Mouse (Mus musculus) hindbrain, embryonic 11.5 days (tissue): Measurements from ENCODE around the gene Ltbr. TPM values are rescaled to one million over a fixed set of nuclear protein-coding genes. Genes with fewer than 3 reads are reported as not detected.

Experiments used
- ATAC-seq: fragments of 200-750 bp; cut with Nextera tagmentation; 2 replicates; pipeline ENCODE4 v1.8.0; 2017; ENCODE audit warnings: mild to moderate bottlenecking, moderate TSS enrichment, moderate library complexity; ENCODE audit not compliant: low FRiP score
- DNase-seq: peaks from one replicate; pipeline ENCODE4 v3.0.0-alpha.2; 2015; ENCODE audit warnings: low spot score
- H3K27ac ChIP-seq: fragments of 300-500 bp; sonication (generic); 2 replicates; pipeline ENCODE4 v1.5.1; 2014; ENCODE audit warnings: mild to moderate bottlenecking, low read depth, low read length
- H3K27me3 ChIP-seq: fragments of 300-500 bp; sonication (generic); 2 replicates; pipeline ENCODE4 v1.6.1; 2014; ENCODE audit warnings: mild to moderate bottlenecking, low read length, moderate library complexity, mixed read lengths; ENCODE audit not compliant: control insufficient read depth, insufficient read depth
- H3K36me3 ChIP-seq: fragments of 300-500 bp; sonication (generic); 2 replicates; pipeline ENCODE4 v1.6.1; 2014; ENCODE audit warnings: mild to moderate bottlenecking, low read length, moderate library complexity, mixed read lengths; ENCODE audit not compliant: control insufficient read depth, insufficient read depth
- H3K4me1 ChIP-seq: fragments of 300-500 bp; sonication (generic); replicated peaks from 2 replicates; pipeline ENCODE4 v1.6.1; 2014; ENCODE audit warnings: low read length, mixed read lengths; ENCODE audit not compliant: control insufficient read depth, insufficient read depth
- H3K4me2 ChIP-seq: fragments of 300-500 bp; sonication (generic); replicated peaks from 2 replicates; pipeline ENCODE4 v1.6.1; 2014; ENCODE audit warnings: mild to moderate bottlenecking, low read depth, low read length
- H3K4me3 ChIP-seq: fragments of 300-500 bp; sonication (generic); 2 replicates; pipeline ENCODE4 v1.5.1; 2014; ENCODE audit warnings: low read depth, low read length
- H3K9ac ChIP-seq: fragments of 300-500 bp; sonication (generic); 2 replicates; pipeline ENCODE4 v1.6.1; 2014; ENCODE audit warnings: low read depth, low read length
- H3K9me3 ChIP-seq: fragments of 300-500 bp; sonication (generic); 2 replicates; pipeline ENCODE4 v1.6.1; 2016; ENCODE audit warnings: low read length; ENCODE audit not compliant: control insufficient read depth
- WGBS: fragments of 180-500 bp; shearing (Covaris S2); extraction: QIAGEN DNeasy Blood & Tissue Kit; methylation state at CpG from one replicate; pipeline ENCODE4 v1.1.7; 2014; 5-methylcytosine and 5-hydroxymethylcytosine counted together
- polyA plus RNA-seq: library from polyadenylated mRNA; unstranded; fragments of >200 nt; fragmentation: Nextera tagmentation; extraction: Ambion mirVana; gene quantifications from 2 replicates; pipeline ENCODE4 v1.2.1, GENCODE M21; 2014

Gene Ltbr
- polyA plus RNA-seq = 17.9 and 19.0 TPM in 2 replicates

DNA sequence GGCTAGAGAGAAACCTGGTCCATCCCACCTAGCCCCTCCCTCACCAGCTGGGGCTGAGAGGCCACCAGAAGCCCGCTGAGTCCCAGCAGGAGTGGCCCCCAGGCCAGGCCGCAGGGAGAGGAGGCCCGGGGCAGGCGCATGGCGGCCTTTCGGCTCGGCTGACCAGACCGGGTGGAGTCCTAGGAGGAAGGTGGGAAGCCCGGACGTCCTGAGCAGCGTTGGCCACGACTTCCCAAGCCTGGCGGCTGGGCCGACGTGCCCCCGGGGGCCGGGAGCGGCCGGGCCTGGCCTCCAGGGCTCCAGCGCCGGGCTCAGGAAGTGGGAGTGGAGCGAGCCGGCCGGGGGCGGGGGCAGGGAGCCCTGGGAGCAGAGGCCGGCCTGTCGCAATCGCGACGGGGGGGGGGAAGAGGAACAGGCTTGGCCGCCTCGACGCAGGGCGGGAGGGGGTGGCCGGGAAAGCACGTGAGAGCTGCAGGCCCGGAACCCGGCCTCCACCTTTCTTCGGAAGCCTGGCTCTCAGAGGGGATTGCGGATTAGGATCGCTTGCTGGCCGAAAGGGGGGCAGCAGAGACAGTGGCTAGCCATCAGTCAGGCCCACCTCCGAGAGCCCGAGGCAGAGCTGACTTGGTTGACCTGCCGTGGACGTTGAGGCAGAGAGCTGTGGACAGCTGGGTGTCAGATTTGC, at the start of gene Ltbr:
Ltbr (minus strand) TSS at position 340 of the 685 bp plus-strand sequence.
- DNase-seq (peak; percentile 72), ATAC-seq (peak; percentile 75)
- Histone ChIP-seq H3K4me3 (peak within 1 kb of the TSS; percentile 33), H3K27me3 (no peaks in the 10 kb centered on the region), H3K4me2 (peak within 1 kb of the TSS; percentile 76), H3K4me1 (no peaks in the 10 kb centered on the region), H3K36me3 (no peaks in the 10 kb centered on the region), H3K9me3 (no peaks in the 10 kb centered on the region), H3K9ac (peak within 1 kb of the TSS; percentile 75), H3K27ac (peak within 1 kb of the TSS; percentile 24; the same call in 1 of the 2 replicates)
- under 1% methylated on average over 37 of the region's 46 CpGs for WGBS

DNA sequence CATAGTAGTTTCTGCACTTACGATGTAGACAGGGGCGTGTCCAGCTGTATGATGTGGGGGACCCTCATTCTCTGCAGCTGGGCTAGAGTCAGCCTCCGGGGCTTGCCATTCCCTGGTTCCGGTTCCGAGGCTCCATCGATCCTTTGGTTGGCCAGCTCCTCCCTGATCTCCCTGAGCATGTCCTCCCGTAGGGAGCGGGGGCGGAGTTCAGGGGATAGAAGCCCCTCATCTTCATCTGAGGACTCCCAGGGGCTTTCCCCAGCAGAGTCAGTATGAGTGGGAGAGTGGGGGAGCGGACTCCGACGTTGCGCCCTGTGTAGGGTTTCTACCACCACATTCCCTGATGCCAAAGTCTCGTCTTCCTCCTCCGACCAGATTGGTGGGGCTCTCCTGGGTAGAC, 49.3 kb upstream of the Ltbr start:
- Histone ChIP-seq H3K27me3 (peaks cover 38% of the 10 kb centered on the region), H3K4me3 (no peak overlapping the region), H3K9ac (no peak overlapping the region), H3K27ac (no peak overlapping the region), H3K4me2 (peak overlapping the region; percentile 17; the same call in 1 of the 2 replicates), H3K36me3 (no peaks in the 10 kb centered on the region), H3K9me3 (no peaks in the 10 kb centered on the region), H3K4me1 (no peaks in the 10 kb centered on the region; the same call in 1 of the 2 replicates)
- 13% methylated on average over 15 of the region's 15 CpGs for WGBS
- ATAC-seq = no peak
- no peak for DNase-seq

GRCm38 (mm10) chr6:125361467-125362291, 48.0 kb upstream of the Ltbr start:
- Histone ChIP-seq H3K4me1 (no peaks in the 10 kb centered on the region; the same call in 1 of the 2 replicates), H3K27me3 (peaks cover 38% of the 10 kb centered on the region), H3K36me3 (no peaks in the 10 kb centered on the region), H3K9me3 (no peaks in the 10 kb centered on the region), H3K4me3 (0 out of 2 replicates have a peak overlapping the region, but pooled peaks have one; percentile 12), H3K27ac (no peak overlapping the region), H3K4me2 (peak overlapping the region; percentile 25), H3K9ac (no peak overlapping the region)
- 13% methylated on average over 38 of the region's 38 CpGs for WGBS
- DNase-seq = peak; percentile 49
- peak; percentile 38; the same call in 1 of the 2 replicates for ATAC-seq

GRCm38 (mm10) chr6:125360846-125361245, 47.2 kb upstream of the Ltbr start:
- no peak overlapping the region for H3K9ac ChIP-seq
- no peak for ATAC-seq
- H3K36me3 ChIP-seq = no peaks in the 10 kb centered on the region
- no peaks in the 10 kb centered on the region for H3K9me3 ChIP-seq
- no peak overlapping the region for H3K4me3 ChIP-seq
- WGBS = 50% methylated on average over 9 of the region's 9 CpGs
- H3K4me2 ChIP-seq = no peak overlapping the region
- peaks cover 38% of the 10 kb centered on the region for H3K27me3 ChIP-seq
- no peak overlapping the region for H3K27ac ChIP-seq
- H3K4me1 ChIP-seq = no peaks in the 10 kb centered on the region; the same call in 1 of the 2 replicates
- DNase-seq = no peak

DNA sequence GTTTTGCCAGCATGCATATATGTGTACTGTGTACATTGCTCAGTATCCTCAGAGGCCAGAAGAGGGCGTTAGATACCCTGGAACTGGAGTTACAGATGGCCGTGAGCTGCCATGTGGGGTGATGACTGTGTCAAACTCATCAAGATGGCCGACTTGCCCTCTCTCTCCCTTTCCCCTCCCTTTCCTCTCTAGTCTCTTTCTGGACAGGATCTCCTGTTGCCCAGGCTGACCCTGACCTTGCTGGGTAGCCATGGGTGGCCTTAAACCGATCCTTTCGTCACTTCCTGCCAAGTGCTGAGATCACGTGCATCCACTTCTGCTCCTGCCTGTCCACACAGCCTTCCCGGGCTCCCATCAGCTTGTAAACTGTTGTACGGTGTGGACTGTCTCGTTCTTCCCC, 46.3 kb upstream of the Ltbr start:
- Histone ChIP-seq H3K4me2 (no peak overlapping the region), H3K9ac (no peak overlapping the region), H3K27ac (no peak overlapping the region), H3K9me3 (no peaks in the 10 kb centered on the region), H3K27me3 (peaks cover 38% of the 10 kb centered on the region), H3K36me3 (no peaks in the 10 kb centered on the region), H3K4me1 (no peaks in the 10 kb centered on the region; the same call in 1 of the 2 replicates), H3K4me3 (no peak overlapping the region)
- DNase-seq = no peak
- WGBS = 56% methylated on average over 9 of the region's 9 CpGs
- ATAC-seq = no peak

- no peak overlapping the region for H3K27ac ChIP-seq
- no peak overlapping the region for H3K9ac ChIP-seq
- no peak overlapping the region for H3K4me2 ChIP-seq
- H3K27me3 ChIP-seq = peaks cover 15% of the 10 kb centered on the region
- ATAC-seq = no peak
- 0 out of 2 replicates have a peak, but pooled peaks cover 2% of the 10 kb centered on the region for H3K4me1 ChIP-seq
- no peaks in the 10 kb centered on the region for H3K36me3 ChIP-seq
- WGBS = 91% methylated on average over 15 of the region's 15 CpGs
- no peaks in the 10 kb centered on the region for H3K9me3 ChIP-seq
- H3K4me3 ChIP-seq = no peak overlapping the region
- no peak for DNase-seq
These were observed 43.6 kb upstream of the Ltbr start for GRCm38 (mm10) chr6:125357334-125357733.

- H3K4me2 ChIP-seq = no peak overlapping the region
- H3K36me3 ChIP-seq = no peaks in the 10 kb centered on the region
- no peak overlapping the region for H3K4me3 ChIP-seq
- no peak overlapping the region for H3K9ac ChIP-seq
- H3K27me3 ChIP-seq = peaks cover 9% of the 10 kb centered on the region
- no peaks in the 10 kb centered on the region for H3K9me3 ChIP-seq
- WGBS = 52% methylated on average over 8 of the region's 8 CpGs
- no peak overlapping the region for H3K27ac ChIP-seq
- DNase-seq = no peak
- no peak for ATAC-seq
- 0 out of 2 replicates have a peak, but pooled peaks cover 2% of the 10 kb centered on the region for H3K4me1 ChIP-seq
These were observed 42.6 kb upstream of the Ltbr start for GRCm38 (mm10) chr6:125356264-125356663.

DNA sequence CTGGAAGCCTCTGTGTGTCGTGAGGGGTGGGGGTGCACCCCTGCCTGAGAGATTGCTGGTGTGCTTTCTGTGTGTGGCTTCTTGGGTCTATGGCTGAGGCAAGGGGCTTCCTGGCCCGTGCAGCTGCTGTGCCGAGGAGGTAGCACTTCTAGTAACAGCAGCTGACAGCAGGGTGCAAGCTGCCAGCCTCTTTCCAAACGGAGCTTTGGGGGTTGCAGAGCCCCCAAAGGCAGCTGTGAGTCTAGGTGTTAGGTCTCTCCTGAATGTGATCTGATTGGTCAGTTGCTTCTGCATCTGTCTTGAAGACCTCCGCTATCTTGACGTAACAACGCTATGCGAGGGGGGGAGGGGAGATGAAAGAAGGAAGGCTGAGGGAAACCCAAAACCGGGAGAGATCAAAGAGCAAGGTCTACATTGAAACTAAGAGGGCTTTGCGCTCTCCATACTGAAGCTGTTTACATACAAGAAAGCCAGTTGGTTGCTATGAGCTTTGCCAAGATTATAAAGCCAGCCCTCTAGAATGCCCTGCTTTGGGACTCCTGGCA, 41.6 kb upstream of the Ltbr start:
- Histone ChIP-seq H3K36me3 (no peaks in the 10 kb centered on the region), H3K27me3 (0 out of 2 replicates have a peak, but pooled peaks cover 2% of the 10 kb centered on the region), H3K27ac (no peak overlapping the region), H3K9me3 (no peaks in the 10 kb centered on the region), H3K9ac (no peak overlapping the region), H3K4me1 (0 out of 2 replicates have a peak, but pooled peaks cover 2% of the 10 kb centered on the region), H3K4me2 (no peak overlapping the region), H3K4me3 (no peak overlapping the region)
- WGBS = 6% methylated on average over 10 of the region's 10 CpGs
- DNase-seq (peak; percentile 38), ATAC-seq (no peak)
